Mouse (Mus musculus): Measurements from ENCODE around the gene Zfp112.
"Not testable (repeated sequence)": the region's sequence is repeated elsewhere in the genome, so short reads cannot be mapped to it uniquely, and the experiment has no call there.

Gene Zfp112

GRCm38 (mm10) chr7:24112156-24112856 lies at the start of gene Zfp112:
Gene Zfp112, plus strand, starts transcription at chr7:24112314.
- no peak for DNase-seq

- not testable (repeated sequence) for DNase-seq
These were observed 37.7 kb upstream of the Zfp112 start for GRCm38 (mm10) chr7:24074424-24074823.

- DNase-seq, result peak; percentile 85 to 87
These were observed 30.3 kb upstream of the Zfp112 start, which contains the start of gene Zfp180 for GRCm38 (mm10) chr7:24081634-24082431. Gene Zfp180, plus strand, starts transcription at chr7:24081924.

- DNase-seq, result no peak
These were observed 29.5 kb upstream of the Zfp112 start for GRCm38 (mm10) chr7:24082457-24083235.

- no peak for DNase-seq
These were observed 25.2 kb upstream of the Zfp112 start for GRCm38 (mm10) chr7:24086871-24087270.

- DNase-seq, result no peak
These were observed 24.5 kb upstream of the Zfp112 start for GRCm38 (mm10) chr7:24087485-24088125.

GRCm38 (mm10) chr7:24104403-24104802 lies 7.7 kb upstream of the Zfp112 start:
- no peak for DNase-seq

- DNase-seq, result no peak
These were observed 6.9 kb upstream of the Zfp112 start for GRCm38 (mm10) chr7:24105144-24105703.

- no peak for DNase-seq
These were observed 1.3 kb upstream of the Zfp112 start for GRCm38 (mm10) chr7:24110839-24111238.

- DNase-seq, result no peak
These were observed 350 bp upstream of the Zfp112 start for GRCm38 (mm10) chr7:24111772-24112155.

GRCm38 (mm10) chr7:24113001-24113400 lies 887 bp downstream of the Zfp112 start:
- DNase-seq, result peak in 1 of 2 experiments; percentile 23

GRCm38 (mm10) chr7:24116655-24117054 lies 4.5 kb downstream of the Zfp112 start:
- no peak for DNase-seq

- no peak for DNase-seq
These were observed 21.4 kb downstream of the Zfp112 start for GRCm38 (mm10) chr7:24133425-24133995.

- DNase-seq, result peak; percentile 70 to 72
These were observed 22.1 kb downstream of the Zfp112 start, which contains the start of gene Zfp235 for GRCm38 (mm10) chr7:24133996-24134828. Gene Zfp235, plus strand, starts transcription at chr7:24134169.

- no peak for DNase-seq
These were observed 30.5 kb downstream of the Zfp112 start for GRCm38 (mm10) chr7:24142566-24142965.

- no peak for DNase-seq
These were observed 41.2 kb downstream of the Zfp112 start for GRCm38 (mm10) chr7:24153272-24153671.

GRCm38 (mm10) chr7:24172191-24172590 lies 60.1 kb downstream of the Zfp112 start:
- no peak for DNase-seq

GRCm38 (mm10) chr7:24174618-24175336 lies 62.7 kb downstream of the Zfp112 start, which contains the start of gene Zfp114:
Gene Zfp114, plus strand, starts transcription at chr7:24175060.
- DNase-seq, result peak in 1 of 2 experiments; percentile 20

- no peak for DNase-seq
These were observed 63.2 kb downstream of the Zfp112 start for GRCm38 (mm10) chr7:24175337-24175711.
